Mouse (Mus musculus): ENCODE data around the gene Traf3ip1.
A peak's percentile ranks its signal among the peaks of the same experiment; 100 is the strongest.
"Not testable (repeated sequence)": the region's sequence is repeated elsewhere in the genome, so short reads cannot be mapped to it uniquely, and the experiment has no call there.

Gene Traf3ip1

GRCm38 (mm10) chr1:91465244-91465643 is 29.2 kb upstream of the Traf3ip1 start:
- no peak for DNase-seq (ENCODE audit: low spot score in 2 of 2)

DNA sequence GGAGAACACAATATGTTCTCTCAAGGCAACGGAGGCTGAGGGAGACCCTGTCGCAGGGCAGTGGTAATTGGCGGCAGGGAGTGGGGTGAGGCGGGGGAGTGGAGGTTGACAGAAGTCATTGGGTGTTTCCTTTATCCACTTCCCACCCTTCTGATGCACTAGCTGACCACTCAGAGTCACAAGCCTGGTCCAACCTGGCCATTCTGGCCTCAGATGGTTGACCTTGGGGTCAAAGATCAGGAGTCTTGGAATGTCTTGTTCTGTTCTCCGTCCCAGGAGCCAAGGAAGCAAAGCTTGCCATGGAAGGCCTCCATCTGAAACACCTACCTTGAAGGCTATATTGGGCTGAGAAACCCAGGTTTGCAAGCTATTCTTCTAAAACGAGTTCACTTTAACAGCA is 28.3 kb upstream of the Traf3ip1 start:
- DNase-seq (ENCODE audit: low spot score in 2 of 2) = no peak

DNA sequence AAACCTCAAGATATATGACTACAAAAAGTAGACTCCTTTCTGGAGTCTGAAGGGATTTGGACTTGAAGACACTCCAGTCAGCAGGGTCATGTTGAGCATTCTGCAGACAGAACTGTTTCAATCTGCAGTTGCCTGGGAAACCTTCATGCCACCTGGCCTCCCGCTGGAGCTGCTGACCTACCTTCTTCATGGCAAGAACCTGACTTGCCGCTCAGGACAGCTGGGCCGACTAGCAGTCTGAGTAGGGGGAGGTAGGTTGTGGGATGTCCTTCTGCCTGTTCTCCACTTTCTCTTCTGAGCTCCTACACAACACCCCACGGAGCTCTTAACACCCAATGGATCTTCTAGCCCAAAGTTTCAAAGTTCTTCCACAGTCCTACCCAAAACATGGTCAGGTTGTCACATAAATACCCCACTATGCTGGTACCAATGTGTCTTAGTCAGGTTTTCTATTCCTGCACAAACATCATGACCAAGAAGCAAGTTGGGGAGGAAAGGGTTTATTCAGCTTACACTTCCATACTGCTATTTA is 24.5 kb upstream of the Traf3ip1 start:
- no peak for DNase-seq (ENCODE audit: low spot score in 2 of 2)

DNA sequence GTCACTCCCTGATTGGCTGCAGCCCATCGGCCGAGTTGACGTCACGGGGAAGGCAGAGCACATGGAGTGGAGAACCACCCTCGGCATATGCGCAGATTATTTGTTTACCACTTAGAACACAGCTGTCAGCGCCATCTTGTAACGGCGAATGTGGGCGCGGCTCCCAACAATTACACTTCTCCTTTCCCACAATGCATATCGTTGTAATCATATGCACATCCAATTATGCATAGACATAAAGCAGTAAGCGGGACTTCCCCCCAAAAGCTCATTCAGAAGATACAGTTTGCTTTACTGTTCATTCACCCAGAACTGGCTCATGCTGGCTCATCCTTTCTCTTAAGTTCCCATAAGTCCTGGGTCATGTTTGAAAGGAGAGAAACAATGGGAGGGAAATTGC is 16.3 kb upstream of the Traf3ip1 start:
- not testable (repeated sequence) for DNase-seq (ENCODE audit: low spot score in 2 of 2)

DNA sequence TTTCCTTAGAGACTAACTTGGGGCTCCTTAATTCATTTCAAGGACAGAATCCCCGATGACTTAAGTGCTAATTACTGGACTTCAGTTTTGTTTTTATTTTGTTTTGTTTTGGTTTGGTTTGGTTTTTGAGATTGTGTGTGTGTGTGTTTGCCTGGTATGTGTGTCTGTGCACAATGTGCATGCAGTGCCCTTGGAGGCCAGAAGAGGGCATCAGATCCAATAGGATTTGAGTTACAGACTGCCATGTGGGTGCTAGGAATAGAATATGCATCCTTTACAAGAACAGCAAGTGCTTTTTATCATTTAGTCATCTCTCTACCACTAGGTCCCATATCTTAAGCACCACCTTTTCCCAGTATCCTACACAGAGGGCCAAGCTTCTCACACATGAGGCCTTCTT is 15.5 kb upstream of the Traf3ip1 start:
- no peak for DNase-seq (ENCODE audit: low spot score in 2 of 2)

GRCm38 (mm10) chr1:91482616-91483211 is 11.7 kb upstream of the Traf3ip1 start:
- no peak for DNase-seq (ENCODE audit: low spot score in 2 of 2)

DNA sequence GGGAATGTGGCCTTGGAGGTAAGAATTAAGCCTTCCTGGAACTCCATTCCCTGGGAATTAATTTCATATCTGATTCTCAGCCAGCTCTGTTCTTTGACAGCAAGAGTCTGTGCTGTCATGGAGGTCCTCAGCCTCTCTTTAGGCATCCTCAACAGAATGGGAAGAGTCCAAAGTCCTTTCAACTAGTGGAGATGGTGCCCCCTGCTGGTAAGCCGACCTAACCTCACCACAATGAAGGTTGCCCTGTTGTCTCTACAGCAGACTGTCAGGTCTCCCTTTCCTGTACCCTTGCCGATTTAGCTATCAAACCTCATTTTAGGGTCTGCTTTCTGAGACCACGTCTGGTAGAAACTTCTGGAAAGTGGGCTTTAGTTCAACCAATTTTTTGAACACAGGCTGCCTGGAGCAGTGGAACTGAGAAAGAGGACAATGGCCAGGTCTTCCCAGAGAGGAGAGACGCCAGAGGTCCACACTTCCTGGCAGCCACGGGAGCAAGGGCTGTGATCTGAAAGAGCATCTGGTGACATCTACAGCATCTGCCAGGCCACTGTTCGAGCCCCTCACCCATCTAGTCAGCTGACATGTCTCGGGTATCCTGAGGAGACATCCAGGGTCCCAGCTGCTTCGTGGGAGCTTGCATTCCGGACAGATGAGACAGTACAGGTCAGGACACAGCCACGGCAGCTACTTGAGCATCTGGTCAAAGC is 11.0 kb upstream of the Traf3ip1 start:
- peak; percentile 52 to 69 for DNase-seq (ENCODE audit: low spot score in 2 of 2)

DNA sequence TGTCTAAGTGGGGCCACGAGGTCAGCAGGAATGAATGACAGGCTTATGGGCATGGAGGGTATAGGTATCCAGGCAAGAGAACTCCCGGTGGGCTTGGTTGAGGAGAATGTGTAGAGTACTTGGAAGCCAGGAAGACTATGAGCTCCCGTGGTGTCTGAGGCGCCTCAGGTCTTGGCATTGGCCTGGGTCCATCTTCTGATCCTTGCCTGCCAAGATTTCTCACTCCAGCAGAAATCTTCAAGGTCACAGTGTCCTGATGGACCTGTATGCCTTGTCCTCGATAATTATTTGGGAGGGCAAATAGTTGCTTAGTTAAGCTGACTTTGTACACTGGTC is 10.5 kb upstream of the Traf3ip1 start:
- DNase-seq (ENCODE audit: low spot score in 2 of 2) = no peak

DNA sequence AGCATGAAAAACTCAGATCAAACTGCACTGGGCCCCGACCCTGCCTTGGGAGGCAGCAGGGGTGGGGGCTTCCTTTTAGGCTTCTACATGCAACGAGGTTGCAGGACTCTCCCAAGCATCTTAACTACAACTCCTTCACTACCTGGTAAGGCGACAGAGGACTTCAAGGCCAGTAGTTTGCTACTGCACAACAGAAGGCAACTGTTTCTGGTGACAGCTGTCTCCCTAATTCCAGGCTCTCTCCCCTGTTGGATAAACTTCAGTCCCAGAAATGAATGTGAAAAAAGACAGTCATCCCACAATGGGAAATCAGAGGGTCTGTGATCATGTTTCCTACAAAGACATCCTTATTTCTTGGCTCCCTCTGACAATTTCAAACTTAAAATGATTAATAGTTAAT is 9.0 kb upstream of the Traf3ip1 start:
- DNase-seq (ENCODE audit: low spot score in 2 of 2) = no peak

- DNase-seq (ENCODE audit: low spot score in 2 of 2) = no peak
Measured at GRCm38 (mm10) chr1:91486165-91486564, 8.3 kb upstream of the Traf3ip1 start.

GRCm38 (mm10) chr1:91490322-91490721 is 4.1 kb upstream of the Traf3ip1 start:
- DNase-seq (ENCODE audit: low spot score in 2 of 2) = no peak

DNA sequence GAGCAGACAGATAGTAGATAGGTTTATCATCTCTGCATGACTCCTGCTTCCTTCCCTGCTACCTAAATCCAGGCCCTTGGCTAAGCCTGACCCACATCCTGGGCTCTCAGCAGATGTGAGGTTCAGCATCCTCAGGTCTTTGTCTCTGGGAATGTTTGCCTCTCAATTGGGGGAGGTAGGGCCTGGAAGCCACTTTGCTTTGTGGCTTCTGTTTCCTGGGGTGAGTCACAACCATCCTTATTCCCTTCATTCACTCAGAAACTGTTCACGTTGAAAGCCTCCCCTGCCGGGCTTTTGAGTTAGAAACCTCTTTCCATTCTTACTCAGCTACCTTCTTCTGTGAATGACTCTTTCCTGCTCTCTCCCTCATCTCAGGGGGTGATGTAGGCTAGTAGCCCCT is 1.7 kb upstream of the Traf3ip1 start:
- no peak for DNase-seq (ENCODE audit: low spot score in 2 of 2)

- DNase-seq (ENCODE audit: low spot score in 2 of 2) = no peak
Measured at GRCm38 (mm10) chr1:91493938-91494337, 509 bp upstream of the Traf3ip1 start.

- no peak for DNase-seq (ENCODE audit: low spot score in 2 of 2)
Measured at GRCm38 (mm10) chr1:91495321-91495720, 874 bp downstream of the Traf3ip1 start.

DNA sequence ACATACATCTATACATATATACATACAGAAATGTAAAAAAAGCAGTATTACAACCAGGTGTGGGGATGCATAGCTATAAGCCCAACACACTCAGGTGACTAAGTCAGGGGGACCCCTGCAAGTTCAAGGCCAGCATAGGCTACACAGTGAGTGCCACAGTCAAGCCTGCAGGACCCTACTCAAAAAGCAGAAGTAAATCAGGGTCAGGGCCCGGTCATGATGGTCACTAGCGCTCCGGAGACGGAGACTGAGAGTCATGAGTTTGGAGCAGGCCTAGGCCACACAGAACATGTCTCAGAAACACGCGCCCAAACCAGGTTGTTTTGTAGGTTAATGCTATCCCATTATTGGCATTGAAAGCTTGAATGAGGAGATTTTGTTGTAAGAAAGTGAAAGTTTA is 4.1 kb downstream of the Traf3ip1 start:
- no peak for DNase-seq (ENCODE audit: low spot score in 2 of 2)

DNA sequence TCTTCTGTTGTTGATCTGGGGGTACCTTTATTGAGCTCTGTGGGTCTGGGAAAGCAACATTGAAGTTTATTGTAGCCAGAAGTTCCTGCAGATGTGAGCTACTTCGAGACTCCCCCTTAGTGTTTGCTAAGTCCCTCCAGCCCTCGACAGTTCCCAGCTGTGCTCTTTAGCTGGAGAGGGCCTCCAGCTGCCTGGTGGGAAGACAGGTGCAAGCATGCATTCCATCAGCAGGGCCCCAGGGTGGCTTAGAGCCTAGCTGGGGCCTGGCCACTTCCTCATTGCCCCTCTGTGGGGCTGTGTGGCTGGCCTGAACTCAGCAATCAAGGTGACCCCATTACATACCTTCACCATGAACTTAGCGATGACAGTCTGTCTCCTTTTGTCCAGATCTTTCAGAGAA is 10.2 kb downstream of the Traf3ip1 start:
- DNase-seq (ENCODE audit: low spot score in 2 of 2) = no peak

- no peak for DNase-seq (ENCODE audit: low spot score in 2 of 2)
Measured at GRCm38 (mm10) chr1:91514916-91515315, 20.5 kb downstream of the Traf3ip1 start.

GRCm38 (mm10) chr1:91515642-91516041 is 21.2 kb downstream of the Traf3ip1 start:
- no peak for DNase-seq (ENCODE audit: low spot score in 2 of 2)

GRCm38 (mm10) chr1:91523759-91524158 is 29.3 kb downstream of the Traf3ip1 start:
- DNase-seq (ENCODE audit: low spot score in 2 of 2) = peak; percentile 40 to 53

- DNase-seq (ENCODE audit: low spot score in 2 of 2) = no peak
Measured at GRCm38 (mm10) chr1:91525838-91526237, 31.4 kb downstream of the Traf3ip1 start.

DNA sequence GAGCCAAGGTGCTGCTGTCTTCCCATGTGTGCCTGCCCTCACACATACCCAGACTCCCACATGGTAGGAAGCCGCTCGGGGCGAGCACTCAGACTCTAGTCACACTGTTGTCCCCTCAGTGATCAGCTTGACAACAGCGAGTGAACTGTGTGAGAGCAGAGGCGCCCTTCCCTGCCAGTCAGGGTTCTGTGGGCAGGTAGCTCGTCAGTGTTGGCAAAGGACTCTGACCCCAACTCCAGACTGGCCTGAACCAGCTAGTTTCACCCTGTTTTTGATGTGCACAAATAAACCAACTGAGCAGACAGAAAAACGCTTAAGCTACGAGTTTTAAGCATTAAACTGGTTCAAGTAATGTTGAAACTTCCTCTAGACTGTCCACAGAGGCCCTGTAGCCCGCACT is 35.7 kb downstream of the Traf3ip1 start:
- DNase-seq (ENCODE audit: low spot score in 2 of 2) = no peak

- no peak for DNase-seq (ENCODE audit: low spot score in 2 of 2)
Measured at GRCm38 (mm10) chr1:91532243-91532642, 37.8 kb downstream of the Traf3ip1 start.

DNA sequence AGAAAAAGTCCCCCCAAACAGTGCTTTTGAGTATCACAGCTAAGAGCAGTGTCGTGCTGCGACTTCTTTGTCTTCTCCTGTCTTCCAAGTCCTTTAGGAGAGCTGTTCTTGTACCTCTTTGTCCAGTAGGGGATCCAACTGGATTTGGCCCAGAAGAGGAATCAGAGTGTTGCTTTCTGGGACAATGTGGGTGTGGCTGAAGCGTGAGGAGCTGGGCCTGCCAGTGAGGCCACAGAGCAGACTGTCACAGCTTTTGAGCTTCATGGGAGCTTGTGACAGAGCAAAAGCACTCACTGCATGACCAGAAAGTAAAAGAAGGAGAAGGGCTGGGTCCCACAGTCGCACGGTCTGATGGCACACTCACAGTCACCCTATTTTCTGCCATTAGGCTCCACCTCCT is 38.4 kb downstream of the Traf3ip1 start:
- DNase-seq (ENCODE audit: low spot score in 2 of 2) = peak in 1 of 2 experiments; percentile 16

GRCm38 (mm10) chr1:91533483-91533882 is 39.0 kb downstream of the Traf3ip1 start:
- peak; percentile 65 to 81 for DNase-seq (ENCODE audit: low spot score in 2 of 2)

Data from spleen, postnatal 36 days (tissue).